Mouse (Mus musculus): ENCODE results near the gene Fam19a1.

DNA sequence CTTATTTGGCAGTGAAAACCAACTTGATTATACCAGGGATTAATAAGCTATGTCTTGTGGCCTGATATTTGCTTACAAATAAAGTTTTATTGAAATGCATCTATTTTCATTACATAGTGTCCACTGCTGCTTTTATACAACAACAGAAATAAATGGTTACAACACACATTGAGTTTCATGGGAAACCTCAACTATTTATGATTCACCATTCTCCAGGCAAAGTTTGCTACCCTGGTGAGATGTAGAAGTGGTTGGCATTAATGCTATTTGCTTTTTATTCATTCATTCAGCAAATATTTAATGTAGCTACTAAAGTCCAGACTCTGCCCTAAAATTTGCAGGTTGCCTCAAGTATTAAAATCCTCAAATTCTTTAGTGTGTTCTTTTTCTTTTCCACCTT is 54.1 kb downstream of the Fam19a1 start:
- TF ChIP-seq CTCF (conservative IDR thresholded peaks at IDR 0.05; ENCODE audit: low read length) = no peak
- TF ChIP-seq POU5F1 (IDR thresholded peaks at IDR 0.05; ENCODE audit: borderline replicate concordance, low read length) = no peak
- no peak for TF ChIP-seq NANOG (IDR thresholded peaks at IDR 0.05; ENCODE audit: borderline replicate concordance, low read length)
